Mouse (Mus musculus) mesoderm, embryonic 11.5 days (tissue): Measurements from ENCODE around the gene Cd109.

ENCODE experiments used
- DNase-seq: peaks from one replicate; pipeline ENCODE4 v3.0.0-alpha.2; 2012; ENCODE audit warnings: low read depth, low spot score

Cd109 gene

DNA sequence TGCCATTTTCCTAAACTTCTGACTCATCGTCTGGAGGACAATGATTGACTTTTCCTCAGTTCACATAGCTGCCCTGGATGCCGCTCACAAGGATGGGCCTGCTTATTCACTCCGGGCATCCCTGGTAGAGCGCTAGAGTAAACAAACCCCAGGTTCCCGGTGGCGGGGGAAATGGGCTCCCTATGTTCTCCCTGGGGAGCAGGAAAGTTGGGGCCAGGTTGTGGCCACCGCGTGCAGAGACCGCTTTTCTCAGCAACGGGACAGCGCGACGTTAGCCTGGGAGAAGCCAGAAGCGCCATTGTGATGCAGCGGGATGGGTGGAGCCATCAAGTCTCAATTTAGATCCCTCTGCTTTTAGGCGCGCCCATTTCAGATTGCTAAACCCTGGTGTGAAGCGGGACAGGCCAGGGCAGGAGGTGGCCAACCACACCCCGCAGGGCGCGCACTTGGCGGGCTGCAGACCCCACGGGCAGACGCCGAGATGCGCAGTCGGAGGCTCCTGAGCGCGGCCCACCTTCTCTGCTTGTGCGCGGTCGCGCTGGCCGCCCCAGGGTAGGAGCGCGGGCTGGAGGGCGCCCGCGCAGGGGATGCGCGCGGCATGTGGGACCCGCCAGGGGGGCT is at the start of gene Cd109:
Cd109 (plus strand) TSS at position 146 of the 621 bp plus-strand sequence.
- DNase-seq, result peak; percentile 58

DNA sequence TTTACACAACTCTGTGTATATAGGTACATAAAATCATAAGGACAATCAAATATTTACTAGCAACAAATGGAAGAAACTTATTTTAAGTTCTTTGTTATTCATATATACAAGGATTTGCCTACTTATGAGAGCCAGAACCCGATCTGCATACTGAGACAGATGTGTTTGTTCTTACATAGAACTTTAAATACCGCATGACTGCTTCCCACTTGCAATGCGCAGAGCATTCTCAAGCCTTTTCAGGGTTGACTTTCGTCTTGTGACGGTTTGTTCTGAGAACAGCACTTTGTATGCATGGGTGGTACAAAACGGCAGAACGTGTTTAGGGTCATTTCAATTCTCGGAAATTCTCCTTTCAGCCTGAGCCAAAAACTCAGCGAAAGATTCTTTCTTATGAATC is 45.4 kb upstream of the Cd109 start:
- DNase-seq, result no peak

DNA sequence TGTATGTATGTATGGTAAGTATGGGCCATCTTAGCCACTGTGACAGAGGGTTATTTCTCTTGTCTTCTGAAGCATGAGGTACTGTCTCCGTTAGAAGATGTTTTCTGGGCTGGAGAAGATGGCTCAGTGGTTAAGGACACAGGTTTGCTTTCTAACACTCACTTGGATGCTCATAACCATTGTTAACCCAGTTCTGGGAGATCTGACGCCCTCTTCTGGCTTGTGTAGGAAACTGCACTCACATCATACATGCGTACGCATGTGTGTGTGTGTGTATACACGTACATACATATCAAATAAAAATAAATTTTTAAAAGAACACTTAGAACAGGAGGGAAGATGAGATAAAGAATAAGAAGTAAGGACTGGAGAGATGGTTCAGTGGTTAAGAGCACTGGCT is 38.9 kb upstream of the Cd109 start:
- no peak for DNase-seq

GRCm38 (mm10) chr9:78578824-78579223 is 36.5 kb upstream of the Cd109 start:
- no peak for DNase-seq

GRCm38 (mm10) chr9:78579644-78580396 is 35.5 kb upstream of the Cd109 start:
- no peak for DNase-seq

DNA sequence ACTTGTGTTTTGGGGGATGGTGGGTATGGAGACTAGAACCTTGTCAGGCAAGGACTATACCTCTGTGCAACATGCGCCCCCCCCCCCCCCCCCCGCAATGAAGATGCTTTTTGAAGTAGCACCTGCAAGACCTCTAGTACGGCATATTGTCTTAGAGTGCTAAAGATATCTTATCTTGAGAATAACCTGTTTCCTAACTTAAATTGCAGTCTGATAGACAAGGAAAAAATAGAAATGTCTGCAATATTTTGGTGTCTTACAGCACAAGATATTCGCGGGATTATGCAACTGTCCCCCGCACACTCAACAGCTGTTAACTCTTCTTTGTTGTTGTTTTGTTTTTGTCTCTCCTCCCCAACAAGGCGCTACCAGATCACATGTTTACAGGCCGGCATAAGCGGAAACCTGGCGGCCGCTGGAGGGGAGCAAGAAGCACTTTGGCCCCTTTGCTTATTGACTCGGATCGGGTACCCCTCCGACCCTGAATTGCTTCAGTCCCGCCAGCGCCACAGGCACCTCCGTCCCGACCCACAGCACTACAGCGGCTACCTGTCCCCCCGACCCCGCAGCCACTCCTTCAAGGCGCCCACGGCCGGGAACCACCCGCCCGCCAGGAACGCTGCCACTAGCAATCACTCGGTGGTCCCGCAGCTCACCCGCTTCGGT is 28.0 kb upstream of the Cd109 start:
- DNase-seq, result peak; percentile 34

DNA sequence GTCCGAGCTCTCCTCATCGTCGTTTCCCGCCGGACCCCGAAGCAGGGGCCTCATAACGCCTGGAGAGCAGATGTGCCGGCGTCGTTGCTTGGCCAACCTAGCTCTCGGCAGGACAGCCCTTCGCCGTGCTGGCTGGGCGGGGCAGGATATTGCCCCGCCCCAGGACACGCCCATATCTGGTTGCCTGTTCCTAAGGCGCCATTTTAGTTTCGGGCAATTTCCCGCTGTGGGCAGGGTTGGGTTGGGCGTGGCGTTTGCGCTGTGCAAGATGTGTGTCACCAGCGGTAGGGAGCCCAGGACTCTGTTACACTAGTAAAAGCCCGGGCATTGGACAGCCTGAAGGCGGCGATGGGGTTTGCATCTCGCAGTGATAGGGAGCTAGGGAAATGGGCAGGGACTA is 27.4 kb upstream of the Cd109 start, which contains the start of gene Slc17a5:
Slc17a5 (minus strand) TSS at position 128 of the 400 bp plus-strand sequence.
- peak; percentile 98 for DNase-seq

DNA sequence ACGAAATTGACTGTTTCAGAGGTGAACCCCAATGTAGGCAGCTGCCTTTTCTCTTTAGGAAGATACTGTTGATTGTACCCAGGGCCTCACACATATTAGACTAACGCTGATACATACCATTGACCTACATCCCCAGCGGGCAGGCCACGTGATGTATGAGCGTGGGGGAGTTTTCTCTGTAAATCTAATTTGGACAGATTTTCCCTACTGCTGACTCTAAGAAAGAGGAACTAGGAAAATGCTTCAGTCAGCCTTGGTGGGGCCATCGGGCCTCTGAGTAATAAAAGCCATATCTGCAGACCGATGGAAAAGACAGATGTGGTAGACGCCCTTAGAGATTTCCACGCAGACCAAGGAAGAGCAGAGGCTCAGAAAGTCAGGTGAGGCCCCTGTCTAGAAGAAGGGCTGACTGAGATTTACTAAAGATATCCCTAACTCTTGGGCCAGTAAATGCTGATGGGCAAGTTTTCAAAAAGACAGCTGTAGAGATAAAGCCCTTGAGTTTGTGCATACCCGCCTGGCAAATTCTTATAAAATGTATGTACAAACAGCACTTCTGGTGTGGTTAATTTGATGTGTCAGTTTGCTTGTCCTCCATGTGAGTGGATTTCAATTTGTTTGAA is 26.8 kb upstream of the Cd109 start:
- DNase-seq, result peak; percentile 31

- DNase-seq, result no peak
These were observed 24.9 kb upstream of the Cd109 start for GRCm38 (mm10) chr9:78590471-78590870.

GRCm38 (mm10) chr9:78595257-78595656 is 20.1 kb upstream of the Cd109 start:
- no peak for DNase-seq

DNA sequence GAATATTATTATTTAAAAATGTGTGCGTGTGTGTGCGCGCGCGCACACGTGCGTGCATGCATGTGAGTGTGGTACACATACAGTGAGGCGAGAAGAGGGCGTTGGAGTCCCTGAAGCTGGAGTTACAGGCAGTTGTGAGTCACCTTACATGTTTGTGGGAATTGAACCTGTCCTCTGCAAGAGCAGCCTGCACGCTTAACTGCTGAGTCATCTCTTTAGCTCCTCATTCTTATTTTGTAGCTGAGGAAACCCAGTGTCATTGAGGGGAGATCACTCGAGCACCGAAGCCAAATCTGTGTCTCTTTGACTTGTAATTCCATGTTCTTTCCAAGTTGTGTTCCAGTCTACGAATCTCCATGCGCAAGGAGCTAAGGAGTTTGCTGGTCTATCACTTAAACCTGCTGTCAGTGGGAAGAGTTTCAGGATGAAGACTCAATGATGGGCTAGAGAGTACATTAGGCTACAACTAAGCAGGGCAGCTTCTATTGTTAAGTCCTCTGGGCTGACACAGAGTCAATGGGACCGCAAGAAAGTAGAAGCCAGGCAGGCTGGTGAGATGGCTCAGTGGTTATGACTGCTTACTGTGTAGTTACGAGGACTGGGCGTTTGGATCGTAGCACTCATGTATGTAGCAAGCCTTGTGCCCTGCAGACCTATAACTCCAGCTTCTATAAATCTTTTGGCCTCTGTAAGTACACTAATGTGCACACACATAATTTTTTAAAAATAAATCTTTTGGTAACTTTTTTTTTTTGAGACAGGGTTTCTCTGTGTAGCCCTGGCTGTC is 19.4 kb upstream of the Cd109 start:
- no peak for DNase-seq

GRCm38 (mm10) chr9:78596834-78597233 is 18.5 kb upstream of the Cd109 start:
- DNase-seq, result peak; percentile 52

DNA sequence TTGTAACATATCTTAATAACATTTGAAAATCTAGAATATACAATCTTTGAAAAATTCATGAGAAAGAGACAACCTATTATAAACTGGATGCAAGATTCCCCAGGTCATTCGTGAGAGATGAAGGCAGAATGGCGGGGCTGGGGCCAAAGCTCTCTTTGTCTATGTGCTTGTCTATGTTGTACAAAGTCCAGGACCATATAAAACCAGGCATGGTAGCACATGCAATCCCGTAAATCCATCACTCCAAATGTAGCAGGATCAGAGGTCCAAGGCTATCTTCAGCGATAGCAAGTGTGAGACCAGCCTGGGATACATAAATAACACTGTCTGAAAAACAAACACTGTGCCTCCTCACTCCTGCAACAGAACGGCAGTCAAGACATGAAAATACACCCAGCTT is 15.4 kb upstream of the Cd109 start:
- DNase-seq, result no peak

- no peak for DNase-seq
These were observed 14.2 kb upstream of the Cd109 start for GRCm38 (mm10) chr9:78601046-78601730.

GRCm38 (mm10) chr9:78614201-78614600 is 1.1 kb upstream of the Cd109 start:
- no peak for DNase-seq

GRCm38 (mm10) chr9:78619285-78619684 is 3.9 kb downstream of the Cd109 start:
- no peak for DNase-seq

DNA sequence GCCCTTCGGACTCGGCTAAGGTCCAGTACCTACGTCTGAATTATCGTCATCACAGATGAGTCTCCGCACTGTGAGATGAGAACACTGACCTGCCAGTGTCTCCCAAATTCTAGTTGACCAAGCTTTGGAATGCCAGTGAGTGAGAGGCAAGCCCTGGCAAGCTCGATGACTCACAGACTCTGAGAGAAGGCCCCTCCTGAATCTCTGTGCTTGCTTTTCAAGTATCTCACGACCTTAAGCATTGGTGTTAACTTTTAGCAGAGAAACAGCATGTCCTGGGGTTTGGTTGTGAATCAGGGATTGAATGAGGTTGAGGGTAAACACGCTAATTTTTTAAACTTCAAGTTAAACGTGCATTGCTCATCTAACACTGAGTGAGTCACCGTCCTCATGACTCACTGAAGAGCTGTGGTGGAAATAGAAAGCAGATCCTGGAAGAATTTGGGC is 8.0 kb downstream of the Cd109 start:
- no peak for DNase-seq

DNA sequence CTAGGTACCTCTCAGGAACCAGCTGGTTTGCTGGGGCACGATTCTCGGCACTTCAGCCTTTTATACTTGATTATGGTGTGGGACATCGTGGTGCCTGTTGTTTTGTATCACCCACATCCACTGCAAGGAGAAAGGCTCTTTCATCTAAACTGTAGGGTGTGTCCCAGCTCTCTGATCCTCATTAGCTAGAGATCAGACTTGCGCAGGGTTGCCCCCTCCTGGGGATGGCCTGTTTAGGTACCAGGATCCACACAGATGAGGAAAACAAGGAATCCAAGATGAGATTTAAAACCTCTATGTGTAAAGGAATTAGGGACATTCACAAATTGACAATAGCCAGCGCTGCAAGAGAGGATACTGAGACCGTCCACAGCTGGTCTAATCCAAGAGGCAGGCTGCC is 14.6 kb downstream of the Cd109 start:
- DNase-seq, result no peak

- DNase-seq, result no peak
These were observed 16.5 kb downstream of the Cd109 start for GRCm38 (mm10) chr9:78631755-78632434.

GRCm38 (mm10) chr9:78633976-78634375 is 18.6 kb downstream of the Cd109 start:
- no peak for DNase-seq
